Mouse (Mus musculus): Measurements from ENCODE around the gene Igfbp7. TPM values are rescaled to one million over a fixed set of nuclear protein-coding genes. Genes with fewer than 3 reads are reported as not detected.
"Not testable (repeated sequence)": the region's sequence is repeated elsewhere in the genome, so short reads cannot be mapped to it uniquely, and the experiment has no call there.

The Igfbp7 gene
- polyA plus RNA-seq, 2 experiments: 100 to 102 TPM

- Histone ChIP-seq H3K27me3 (ENCODE audit: control insufficient read depth, insufficient read depth, low read length) (no peaks in the 10 kb centered on the region), H3K9ac (ENCODE audit: low read depth, low read length, severe bottlenecking) (no peak overlapping the region), H3K9me3 (ENCODE audit: control insufficient read depth, low read length) (no peaks in the 10 kb centered on the region), H3K4me2 (replicated peaks; ENCODE audit: low read depth, low read length, severe bottlenecking) (no peak overlapping the region), H3K36me3 (ENCODE audit: control insufficient read depth, insufficient read depth, low read length) (no peaks in the 10 kb centered on the region), H3K4me3 (replicated peaks; ENCODE audit: low read length) (no peak overlapping the region), H3K27ac (replicated peaks; ENCODE audit: low read depth, low read length) (no peak overlapping the region), H3K4me1 (ENCODE audit: control insufficient read depth, insufficient read depth, low read length) (peaks cover 2% of the 10 kb centered on the region; the same call in 1 of the 2 replicates)
- WGBS: 74% methylated on average over 7 of the region's 7 CpGs
- no peak for ATAC-seq (ENCODE audit: low FRiP score, low read depth)
- TF ChIP-seq POLR2A (IDR thresholded peaks at IDR 0.05; ENCODE audit: borderline replicate concordance, extremely low read depth, insufficient read depth, insufficient read length): no peak
- DNase-seq (ENCODE audit: low spot score): no peak
These were observed 18.1 kb upstream of the Igfbp7 start for GRCm38 (mm10) chr5:77425721-77426500.

DNA sequence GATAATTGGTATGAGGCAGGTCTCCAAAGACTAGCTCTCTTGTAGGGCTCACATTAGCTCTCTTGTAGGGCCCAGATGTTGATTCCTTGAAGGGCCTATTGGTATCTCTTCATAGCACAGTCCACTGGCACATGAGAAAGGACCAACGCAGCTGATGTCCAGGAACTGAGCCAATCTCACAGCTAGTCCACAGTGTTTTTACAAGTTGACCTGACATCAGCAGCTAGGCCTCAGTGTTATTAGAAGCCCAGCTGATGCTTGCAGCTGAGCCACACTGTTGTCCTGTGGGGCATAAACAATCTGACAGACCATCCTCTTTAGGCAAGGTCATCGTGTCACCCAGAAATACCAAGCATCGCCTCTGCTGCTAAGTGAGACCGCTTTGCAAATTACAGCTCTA lies 11.7 kb upstream of the Igfbp7 start:
- not testable (repeated sequence) for H3K36me3 ChIP-seq (ENCODE audit: control insufficient read depth, insufficient read depth, low read length); H3K27me3 ChIP-seq (ENCODE audit: control insufficient read depth, insufficient read depth, low read length); H3K27ac ChIP-seq (replicated peaks; ENCODE audit: low read depth, low read length); ATAC-seq (ENCODE audit: low FRiP score, low read depth); H3K9ac ChIP-seq (ENCODE audit: low read depth, low read length, severe bottlenecking); H3K4me1 ChIP-seq (ENCODE audit: control insufficient read depth, insufficient read depth, low read length); H3K4me3 ChIP-seq (replicated peaks; ENCODE audit: low read length); DNase-seq (ENCODE audit: low spot score); H3K4me2 ChIP-seq (replicated peaks; ENCODE audit: low read depth, low read length, severe bottlenecking); H3K9me3 ChIP-seq (ENCODE audit: control insufficient read depth, low read length)
- 77% methylated on average over 4 of the region's 4 CpGs for WGBS

- no peak overlapping the region for H3K9ac ChIP-seq (ENCODE audit: low read depth, low read length, severe bottlenecking)
- no peaks in the 10 kb centered on the region for H3K9me3 ChIP-seq (ENCODE audit: control insufficient read depth, low read length)
- WGBS: 78% methylated on average over 6 of the region's 6 CpGs
- H3K4me3 ChIP-seq (replicated peaks; ENCODE audit: low read length): no peak overlapping the region
- DNase-seq (ENCODE audit: low spot score) (no peak), ATAC-seq (ENCODE audit: low FRiP score, low read depth) (no peak)
- no peak overlapping the region for H3K4me2 ChIP-seq (replicated peaks; ENCODE audit: low read depth, low read length, severe bottlenecking)
- H3K4me1 ChIP-seq (ENCODE audit: control insufficient read depth, insufficient read depth, low read length): no peaks in the 10 kb centered on the region
- H3K27ac ChIP-seq (replicated peaks; ENCODE audit: low read depth, low read length): no peak overlapping the region
- no peaks in the 10 kb centered on the region for H3K36me3 ChIP-seq (ENCODE audit: control insufficient read depth, insufficient read depth, low read length)
- no peaks in the 10 kb centered on the region for H3K27me3 ChIP-seq (ENCODE audit: control insufficient read depth, insufficient read depth, low read length)
- no peak for TF ChIP-seq POLR2A (IDR thresholded peaks at IDR 0.05; ENCODE audit: borderline replicate concordance, extremely low read depth, insufficient read depth, insufficient read length)
These were observed 8.2 kb upstream of the Igfbp7 start for GRCm38 (mm10) chr5:77416058-77416457.

DNA sequence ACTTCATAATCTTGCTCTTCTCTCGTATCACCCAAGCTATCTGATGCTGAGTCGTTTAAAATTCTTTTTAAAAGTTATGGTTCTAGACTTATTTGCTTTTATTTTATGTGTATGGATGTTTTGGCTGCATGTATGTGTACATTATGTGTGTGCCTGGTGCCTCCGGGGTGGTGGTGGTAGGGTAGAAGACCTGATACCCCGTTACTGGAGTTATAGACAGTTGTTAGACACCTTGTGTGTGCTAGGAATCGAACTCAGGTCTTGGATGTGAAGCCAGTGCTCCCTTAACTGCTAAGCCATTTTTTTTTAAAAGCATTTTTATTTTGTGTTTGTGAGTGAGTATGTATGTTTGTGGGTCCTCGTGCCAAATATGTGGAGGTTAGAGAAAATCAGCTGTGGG lies 689 bp upstream of the Igfbp7 start:
- Histone ChIP-seq H3K27me3 (ENCODE audit: control insufficient read depth, insufficient read depth, low read length) (no peaks in the 10 kb centered on the region), H3K4me3 (replicated peaks; ENCODE audit: low read length) (no peak overlapping the region), H3K27ac (replicated peaks; ENCODE audit: low read depth, low read length) (no peak overlapping the region), H3K9ac (ENCODE audit: low read depth, low read length, severe bottlenecking) (no peak overlapping the region), H3K4me2 (replicated peaks; ENCODE audit: low read depth, low read length, severe bottlenecking) (peak overlapping the region; percentile 98; the same call in 1 of the 2 replicates), H3K36me3 (ENCODE audit: control insufficient read depth, insufficient read depth, low read length) (no peaks in the 10 kb centered on the region), H3K9me3 (ENCODE audit: control insufficient read depth, low read length) (no peaks in the 10 kb centered on the region), H3K4me1 (ENCODE audit: control insufficient read depth, insufficient read depth, low read length) (no peaks in the 10 kb centered on the region)
- TF ChIP-seq POLR2A (IDR thresholded peaks at IDR 0.05; ENCODE audit: borderline replicate concordance, extremely low read depth, insufficient read depth, insufficient read length): no peak
- ATAC-seq (ENCODE audit: low FRiP score, low read depth) (no peak), DNase-seq (ENCODE audit: low spot score) (no peak)
- 89% methylated on average over 6 of the region's 6 CpGs for WGBS

DNA sequence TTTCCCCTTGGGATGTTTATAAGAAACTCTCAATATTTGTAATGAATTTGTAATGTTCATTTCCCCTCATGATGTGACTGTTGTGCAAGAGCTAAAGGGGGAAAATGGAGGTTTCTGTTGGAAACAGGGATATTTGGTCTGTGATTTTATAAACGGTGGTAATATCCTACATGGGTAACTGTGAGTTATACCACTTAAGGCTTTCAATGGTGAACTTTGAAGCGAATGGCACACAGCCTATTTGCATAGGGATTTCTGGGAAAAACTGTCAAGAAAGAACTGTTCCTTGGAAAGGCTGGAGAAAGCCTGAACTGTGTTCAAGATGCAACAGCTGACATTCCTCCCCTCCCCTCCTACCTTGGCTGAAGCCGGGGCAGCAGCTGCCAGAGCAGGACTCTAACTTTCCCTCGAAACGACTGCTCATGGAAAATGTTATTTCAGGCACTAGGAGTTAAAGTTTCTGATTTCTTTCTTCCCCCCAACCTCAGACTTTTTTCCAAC lies 1.4 kb downstream of the Igfbp7 start:
- Histone ChIP-seq H3K4me1 (ENCODE audit: control insufficient read depth, insufficient read depth, low read length) (no peaks in the 10 kb centered on the region), H3K36me3 (ENCODE audit: control insufficient read depth, insufficient read depth, low read length) (no peaks in the 10 kb centered on the region), H3K4me3 (replicated peaks; ENCODE audit: low read length) (peak overlapping the region; percentile 58), H3K4me2 (replicated peaks; ENCODE audit: low read depth, low read length, severe bottlenecking) (peak overlapping the region; percentile 98), H3K27ac (replicated peaks; ENCODE audit: low read depth, low read length) (peak overlapping the region; percentile 14; the same call in 1 of the 2 replicates), H3K9me3 (ENCODE audit: control insufficient read depth, low read length) (no peaks in the 10 kb centered on the region), H3K9ac (ENCODE audit: low read depth, low read length, severe bottlenecking) (no peak overlapping the region), H3K27me3 (ENCODE audit: control insufficient read depth, insufficient read depth, low read length) (no peaks in the 10 kb centered on the region)
- WGBS: 50% methylated on average over 5 of the region's 5 CpGs
- peak; percentile 61 for DNase-seq (ENCODE audit: low spot score)
- peak; percentile 51 for ATAC-seq (ENCODE audit: low FRiP score, low read depth)
- no peak for TF ChIP-seq POLR2A (IDR thresholded peaks at IDR 0.05; ENCODE audit: borderline replicate concordance, extremely low read depth, insufficient read depth, insufficient read length)
